Mouse (Mus musculus): ENCODE data around the gene Olfr193. TPM values are rescaled to one million over a fixed set of nuclear protein-coding genes. Genes with fewer than 3 reads are reported as not detected.
"Not testable (repeated sequence)": the region's sequence is repeated elsewhere in the genome, so short reads cannot be mapped to it uniquely, and the experiment has no call there.

Olfr193 gene
- total RNA-seq, 1 experiment: not detected

DNA sequence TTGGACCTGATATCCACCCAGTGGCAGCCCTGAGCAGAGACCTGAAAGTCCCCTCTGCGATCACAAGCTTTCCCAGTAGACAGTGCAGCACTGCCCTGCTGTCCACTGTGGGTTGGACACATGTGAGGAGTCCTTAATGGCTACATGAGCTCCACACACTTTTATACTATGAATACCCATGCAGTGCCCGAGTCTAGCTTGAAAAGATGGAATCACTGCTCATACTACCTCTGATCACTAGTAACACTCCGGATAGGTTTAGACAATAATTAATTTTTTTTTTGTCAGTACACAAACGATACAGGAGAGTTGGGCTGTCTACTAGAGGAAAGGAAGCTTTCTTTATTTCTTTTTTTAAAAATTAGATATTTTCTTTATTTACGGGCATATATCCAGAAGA, 33.8 kb downstream of the Olfr193 start, which contains the start of gene Olfr190:
Olfr190 (minus strand) TSS at position 101 of the 400 bp plus-strand sequence.
- Histone ChIP-seq H3K9ac (ENCODE audit: insufficient read depth, low read depth, low read length, poor library complexity, severe bottlenecking) (no peak within 1 kb of the TSS), H3K36me3 (ENCODE audit: control insufficient read depth, insufficient read depth, low read length, poor library complexity, severe bottlenecking) (no peaks in the 10 kb centered on the region), H3K4me3 (ENCODE audit: insufficient read depth in 1 of 2, low read depth in 1 of 2, low read length in 2 of 2, poor library complexity in 1 of 2, severe bottlenecking in 1 of 2) (no peak within 1 kb of the TSS), H3K9me3 (ENCODE audit: control insufficient read depth, insufficient read depth, low read depth, low read length) (no peaks in the 10 kb centered on the region), H3K4me1 (ENCODE audit: control insufficient read depth in 2 of 2, insufficient read depth in 2 of 2, low read length in 2 of 2, poor library complexity in 1 of 2) (no peaks in the 10 kb centered on the region), H3K27ac (ENCODE audit: insufficient read depth, low read depth, low read length, poor library complexity, severe bottlenecking) (no peak within 1 kb of the TSS)
- in situ Hi-C loops (cut with MboI; ENCODE audit: low sequenced_read_pairs in 2 of 2, unreplicated experiment in 2 of 2): no loop called here
- DNase-seq (ENCODE audit: low read depth, low spot score): no peak
- TF ChIP-seq ZNF384 (IDR thresholded peaks at IDR 0.05; ENCODE audit: low read depth, low read length) (no peak), MAFK (IDR thresholded peaks at IDR 0.05; ENCODE audit: insufficient read depth, low read depth, low read length) (no peak), CHD2 (IDR thresholded peaks at IDR 0.05; ENCODE audit: low read depth, low read length) (no peak), HCFC1 (IDR thresholded peaks at IDR 0.05; ENCODE audit: borderline replicate concordance, insufficient read depth, low read length) (no peak)

DNA sequence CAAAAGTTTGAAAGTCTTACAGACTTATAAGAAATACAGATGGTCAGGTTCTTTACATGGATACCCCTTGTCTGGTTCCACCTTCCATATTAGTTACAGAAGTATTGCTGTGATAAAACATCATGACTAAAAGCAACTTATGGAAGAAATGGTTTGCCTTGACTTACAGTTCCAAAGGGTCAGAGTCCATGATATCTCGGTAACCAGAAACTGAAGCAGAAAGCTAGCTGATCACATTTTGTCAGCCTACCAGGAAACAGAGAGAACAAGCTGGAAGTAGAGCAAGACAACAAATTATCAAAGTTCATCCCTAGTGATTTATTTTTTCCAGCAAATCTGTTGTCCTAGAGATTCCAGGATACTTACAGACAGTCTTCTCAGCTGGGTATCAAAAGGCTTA, 38.2 kb downstream of the Olfr193 start:
- no peak overlapping the region for H3K27ac ChIP-seq (ENCODE audit: insufficient read depth, low read depth, low read length, poor library complexity, severe bottlenecking)
- DNase-seq (ENCODE audit: low read depth, low spot score): no peak
- in situ Hi-C loops (cut with MboI; ENCODE audit: low sequenced_read_pairs in 2 of 2, unreplicated experiment in 2 of 2): no loop called here

DNA sequence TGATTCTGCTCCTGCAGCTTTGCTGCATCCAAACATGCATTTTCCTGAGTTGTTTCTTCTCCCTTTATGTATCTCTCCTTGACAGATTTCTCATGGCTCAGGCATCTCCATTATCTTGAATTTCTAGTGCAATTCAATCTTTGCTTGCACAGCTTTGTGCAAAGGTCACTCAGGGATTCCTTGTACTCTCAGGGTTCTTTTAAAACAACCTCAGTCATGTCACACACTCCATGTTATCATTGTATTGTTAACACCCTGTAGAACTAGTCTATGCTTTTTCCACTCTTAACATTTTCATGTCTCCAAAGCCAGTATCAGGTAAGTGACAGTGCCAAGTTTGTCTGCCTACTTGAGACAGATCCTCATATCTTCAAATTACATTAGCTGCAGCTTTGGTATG, 39.9 kb downstream of the Olfr193 start:
- in situ Hi-C loops (cut with MboI; ENCODE audit: low sequenced_read_pairs in 2 of 2, unreplicated experiment in 2 of 2): no loop called here
- Histone ChIP-seq H3K9ac (ENCODE audit: insufficient read depth, low read depth, low read length, poor library complexity, severe bottlenecking) (no peak overlapping the region), H3K36me3 (ENCODE audit: control insufficient read depth, insufficient read depth, low read length, poor library complexity, severe bottlenecking) (no peaks in the 10 kb centered on the region), H3K4me3 (ENCODE audit: insufficient read depth in 1 of 2, low read depth in 1 of 2, low read length in 2 of 2, poor library complexity in 1 of 2, severe bottlenecking in 1 of 2) (no peak overlapping the region), H3K4me1 (ENCODE audit: control insufficient read depth in 2 of 2, insufficient read depth in 2 of 2, low read length in 2 of 2, poor library complexity in 1 of 2) (no peaks in the 10 kb centered on the region), H3K9me3 (ENCODE audit: control insufficient read depth, insufficient read depth, low read depth, low read length) (no peaks in the 10 kb centered on the region), H3K27ac (ENCODE audit: insufficient read depth, low read depth, low read length, poor library complexity, severe bottlenecking) (no peak overlapping the region)
- TF ChIP-seq ZNF384 (IDR thresholded peaks at IDR 0.05; ENCODE audit: low read depth, low read length) (no peak), HCFC1 (IDR thresholded peaks at IDR 0.05; ENCODE audit: borderline replicate concordance, insufficient read depth, low read length) (no peak), CHD2 (IDR thresholded peaks at IDR 0.05; ENCODE audit: low read depth, low read length) (no peak), MAFK (IDR thresholded peaks at IDR 0.05; ENCODE audit: insufficient read depth, low read depth, low read length) (no peak), ZC3H11A (IDR thresholded peaks at IDR 0.05; ENCODE audit: borderline replicate concordance, low read depth, low read length) (no peak)
- no peak for DNase-seq (ENCODE audit: low read depth, low spot score)

More for the DNA sequence above, 38.2 kb downstream of the Olfr193 start:
- H3K4me3 ChIP-seq (ENCODE audit: insufficient read depth in 1 of 2, low read depth in 1 of 2, low read length in 2 of 2, poor library complexity in 1 of 2, severe bottlenecking in 1 of 2): no peak overlapping the region
- H3K9ac ChIP-seq (ENCODE audit: insufficient read depth, low read depth, low read length, poor library complexity, severe bottlenecking): no peak overlapping the region
- H3K36me3 ChIP-seq (ENCODE audit: control insufficient read depth, insufficient read depth, low read length, poor library complexity, severe bottlenecking): no peaks in the 10 kb centered on the region
- H3K9me3 ChIP-seq (ENCODE audit: control insufficient read depth, insufficient read depth, low read depth, low read length): no peaks in the 10 kb centered on the region
- no peaks in the 10 kb centered on the region for H3K4me1 ChIP-seq (ENCODE audit: control insufficient read depth in 2 of 2, insufficient read depth in 2 of 2, low read length in 2 of 2, poor library complexity in 1 of 2)
- TF ChIP-seq MAFK (IDR thresholded peaks at IDR 0.05; ENCODE audit: insufficient read depth, low read depth, low read length) (no peak), ZC3H11A (IDR thresholded peaks at IDR 0.05; ENCODE audit: borderline replicate concordance, low read depth, low read length) (no peak), ZNF384 (IDR thresholded peaks at IDR 0.05; ENCODE audit: low read depth, low read length) (no peak), HCFC1 (IDR thresholded peaks at IDR 0.05; ENCODE audit: borderline replicate concordance, insufficient read depth, low read length) (no peak), CHD2 (IDR thresholded peaks at IDR 0.05; ENCODE audit: low read depth, low read length) (no peak)

DNA sequence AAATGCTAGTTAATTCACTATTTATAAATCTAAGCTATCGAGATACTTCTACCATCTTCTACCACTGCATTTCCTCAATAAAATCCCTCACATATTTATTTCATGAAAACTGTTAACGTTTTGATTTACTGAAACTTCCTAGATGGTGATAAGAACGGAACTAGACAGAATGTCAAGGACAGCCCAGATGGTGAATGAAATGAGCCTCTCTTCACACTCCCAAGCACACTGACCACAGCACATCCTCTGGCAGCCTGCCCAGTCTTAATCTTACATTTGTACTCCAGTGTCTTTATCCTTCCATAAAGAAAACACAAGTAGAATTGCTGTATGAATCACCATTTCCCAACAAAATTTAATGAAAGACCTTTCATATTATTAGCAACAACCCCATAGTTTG, 49.3 kb downstream of the Olfr193 start:
- H3K9ac ChIP-seq (ENCODE audit: insufficient read depth, low read depth, low read length, poor library complexity, severe bottlenecking); H3K36me3 ChIP-seq (ENCODE audit: control insufficient read depth, insufficient read depth, low read length, poor library complexity, severe bottlenecking); H3K4me1 ChIP-seq (ENCODE audit: control insufficient read depth in 2 of 2, insufficient read depth in 2 of 2, low read length in 2 of 2, poor library complexity in 1 of 2); DNase-seq (ENCODE audit: low read depth, low spot score); in situ Hi-C loops (cut with MboI; ENCODE audit: low sequenced_read_pairs in 2 of 2, unreplicated experiment in 2 of 2); H3K9me3 ChIP-seq (ENCODE audit: control insufficient read depth, insufficient read depth, low read depth, low read length); H3K27ac ChIP-seq (ENCODE audit: insufficient read depth, low read depth, low read length, poor library complexity, severe bottlenecking); H3K4me3 ChIP-seq (ENCODE audit: insufficient read depth in 1 of 2, low read depth in 1 of 2, low read length in 2 of 2, poor library complexity in 1 of 2, severe bottlenecking in 1 of 2): not testable (repeated sequence)

Other genes with a start within 250 kb of the Olfr193 start
- not detected in 2 replicates for gene Olfr177, start 237.1 kb downstream of the Olfr193 start, total RNA-seq (2012; rRNA removed)
- not detected in 2 replicates for gene Olfr178, start 219.8 kb downstream of the Olfr193 start, total RNA-seq (2012; rRNA removed)
- not detected in 2 replicates for gene Olfr181, start 183.1 kb downstream of the Olfr193 start, total RNA-seq (2012; rRNA removed)
- gene Olfr180, start 182.5 kb downstream of the Olfr193 start, total RNA-seq (2012; rRNA removed): not detected in 2 replicates
- not detected in 2 replicates for gene Olfr183, start 116.5 kb downstream of the Olfr193 start, total RNA-seq (2012; rRNA removed)
- not detected in 2 replicates for gene Olfr186, start 81.6 kb downstream of the Olfr193 start, total RNA-seq (2012; rRNA removed)
- gene Olfr187, start 72.1 kb downstream of the Olfr193 start, total RNA-seq (2012; rRNA removed): not detected in 2 replicates
- not detected in 2 replicates for gene Olfr190, start 33.9 kb downstream of the Olfr193 start, total RNA-seq (2012; rRNA removed)
- gene Olfr191, start 22.1 kb downstream of the Olfr193 start, total RNA-seq (2012; rRNA removed): not detected in 2 replicates
- not detected in 2 replicates for gene Olfr194, start 9.2 kb upstream of the Olfr193 start, total RNA-seq (2012; rRNA removed)
- not detected in 2 replicates for gene Olfr195, start 35.2 kb upstream of the Olfr193 start, total RNA-seq (2012; rRNA removed)
- gene Olfr196, start 58.6 kb upstream of the Olfr193 start, total RNA-seq (2012; rRNA removed): not detected in 2 replicates
- gene Olfr198, start 91.7 kb upstream of the Olfr193 start, total RNA-seq (2012; rRNA removed): not detected in 2 replicates
- gene Olfr199, start 107.9 kb upstream of the Olfr193 start, total RNA-seq (2012; rRNA removed): not detected in 2 replicates
- gene Olfr201, start 160.8 kb upstream of the Olfr193 start, total RNA-seq (2012; rRNA removed): not detected in 2 replicates
- not detected in 2 replicates for gene Olfr202, start 174.9 kb upstream of the Olfr193 start, total RNA-seq (2012; rRNA removed)
- gene Olfr203, start 187.0 kb upstream of the Olfr193 start, total RNA-seq (2012; rRNA removed): not detected in 2 replicates
- gene Olfr204, start 206.4 kb upstream of the Olfr193 start, total RNA-seq (2012; rRNA removed): not detected in 2 replicates
- not detected in 2 replicates for gene Olfr205, start 219.3 kb upstream of the Olfr193 start, total RNA-seq (2012; rRNA removed)
- not detected in 2 replicates for gene Olfr206, start 237.4 kb upstream of the Olfr193 start, total RNA-seq (2012; rRNA removed)